Mouse (Mus musculus) retina, postnatal 7 days (tissue): ENCODE data around the gene Tmbim4.
A peak's percentile ranks its signal among the peaks of the same experiment; 100 is the strongest.

Experiments
- DNase-seq: peaks from one replicate; pipeline ENCODE4 v3.0.0-alpha.2; 2012; ENCODE audit warnings: low read depth, low spot score

The Tmbim4 gene

DNA sequence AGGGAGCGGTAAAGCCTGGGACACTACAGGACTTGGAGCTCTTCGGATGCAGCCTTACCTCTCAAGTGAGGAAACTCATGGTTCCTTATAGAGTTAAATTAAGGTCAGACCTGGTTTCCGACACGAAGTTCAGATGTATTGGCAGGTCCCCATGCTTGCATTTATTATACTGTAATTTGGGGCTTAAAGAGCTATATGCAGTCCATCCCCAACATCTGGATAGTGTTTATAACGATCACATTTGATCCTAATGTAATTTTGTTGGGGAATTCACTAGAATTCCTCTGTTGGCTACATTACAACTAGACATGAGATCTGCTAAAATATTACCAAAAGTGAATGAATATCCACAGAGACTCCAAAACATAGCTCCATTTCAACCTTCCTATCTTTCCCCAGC, 44.3 kb downstream of the Tmbim4 start:
- no peak for DNase-seq

DNA sequence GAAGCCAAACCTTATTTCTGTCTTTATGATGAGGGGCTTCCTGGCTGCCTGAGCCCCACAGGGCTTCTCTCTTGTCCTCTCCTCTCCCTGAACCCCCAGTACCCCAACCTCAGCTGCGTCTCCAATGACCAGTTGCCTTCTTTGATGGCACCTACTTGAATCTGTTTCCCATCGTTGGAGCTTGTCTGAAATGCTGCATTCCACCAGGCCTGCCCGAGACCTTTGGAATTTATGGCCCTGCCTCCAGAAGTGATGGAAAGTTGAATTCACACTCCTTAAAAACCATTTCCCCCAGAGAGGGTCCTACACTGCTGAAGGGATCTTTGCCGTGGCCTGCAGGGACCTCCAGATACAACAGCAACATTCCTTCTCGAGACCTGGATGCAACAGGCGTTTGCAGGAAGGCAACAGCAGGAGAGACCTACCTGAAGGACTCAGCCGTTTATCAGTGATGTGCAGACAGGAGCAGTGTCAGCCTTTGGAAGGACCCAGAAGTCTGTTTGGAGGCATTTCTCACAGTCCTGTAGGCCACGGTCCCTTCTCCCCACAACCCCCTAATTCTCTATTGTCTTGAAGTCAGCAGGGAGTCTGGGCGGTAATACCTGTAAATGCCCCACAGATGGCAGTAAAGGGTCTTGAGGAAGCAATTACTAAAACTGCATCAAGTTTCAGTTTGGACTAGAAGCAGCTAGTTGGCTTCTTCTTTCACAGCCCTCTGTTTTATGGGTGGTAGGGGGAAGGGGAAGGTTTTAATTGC, 45.8 kb downstream of the Tmbim4 start:
- DNase-seq = peak; percentile 58

DNA sequence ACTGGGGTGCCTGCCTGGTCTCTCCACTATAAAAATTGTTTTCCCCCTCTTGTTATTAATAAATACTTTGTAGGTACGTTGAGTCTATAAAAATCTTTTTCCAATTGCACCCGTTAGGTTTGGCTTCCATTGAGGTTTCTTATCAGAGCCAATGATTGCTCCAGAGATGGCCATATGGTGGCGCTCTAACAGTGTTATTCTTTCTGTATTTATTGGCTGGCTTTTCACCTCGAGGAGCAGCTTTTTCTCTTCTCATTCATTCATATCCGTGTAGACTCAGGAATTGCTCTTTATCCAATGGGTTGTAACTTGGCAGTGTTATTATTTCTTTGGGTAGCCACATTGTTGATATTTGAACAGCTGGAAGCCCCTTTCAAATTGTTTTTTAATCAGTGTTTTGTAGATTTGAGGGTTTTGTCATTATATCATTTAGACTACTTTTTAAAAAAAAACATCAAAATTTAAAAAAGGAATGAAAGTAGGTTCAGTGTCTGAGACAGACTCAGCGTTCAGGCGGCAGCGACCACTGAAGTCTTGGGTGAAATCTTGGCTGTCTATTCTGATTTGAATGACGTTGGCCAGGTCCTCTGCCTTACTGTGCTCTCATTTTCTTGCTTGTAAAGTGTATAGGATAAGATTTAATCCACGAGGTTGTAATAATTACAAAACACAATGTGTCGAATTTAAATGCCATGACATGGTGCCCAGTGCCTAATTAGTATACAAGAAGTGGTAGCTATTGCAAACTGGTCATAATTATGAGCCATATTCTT, 49.7 kb downstream of the Tmbim4 start:
- DNase-seq = no peak

DNA sequence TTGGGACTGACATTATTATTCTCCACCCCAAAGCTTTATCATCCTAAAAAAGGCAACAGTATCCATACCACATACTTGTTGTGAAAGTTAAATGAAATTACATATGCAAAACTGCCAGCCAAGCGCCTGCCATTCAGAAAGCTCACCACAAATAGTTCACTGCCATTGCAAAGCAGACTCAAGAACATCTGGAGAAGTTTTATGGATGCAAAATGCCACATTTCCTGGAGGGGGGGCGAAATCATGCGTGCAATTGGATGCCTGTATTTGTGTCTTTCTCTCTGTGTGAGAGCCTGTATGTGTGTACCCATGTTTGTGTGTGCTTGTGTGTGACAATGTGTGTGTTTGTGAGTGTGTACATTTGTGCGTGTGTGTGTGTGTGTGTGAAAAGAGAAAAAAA, 50.4 kb downstream of the Tmbim4 start:
- no peak for DNase-seq

DNA sequence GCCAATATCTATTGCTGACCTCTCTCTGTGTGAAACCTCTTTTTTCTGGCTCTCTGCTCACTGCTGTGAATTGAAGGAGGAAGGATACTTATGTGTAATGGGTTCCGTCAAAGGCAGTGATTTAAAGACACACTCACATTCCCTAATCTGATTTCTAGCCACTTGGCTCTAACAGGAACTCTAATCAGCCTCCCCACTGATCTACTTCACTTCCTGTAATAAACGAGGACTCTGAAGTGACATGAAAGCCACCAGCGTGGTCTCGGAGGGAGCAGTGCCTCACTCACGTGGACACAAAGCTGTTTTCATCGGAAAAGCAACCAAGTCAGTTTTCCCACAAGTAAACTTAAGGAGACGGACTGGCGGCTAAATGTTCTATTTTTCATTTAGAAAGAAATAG, 51.4 kb downstream of the Tmbim4 start:
- no peak for DNase-seq

DNA sequence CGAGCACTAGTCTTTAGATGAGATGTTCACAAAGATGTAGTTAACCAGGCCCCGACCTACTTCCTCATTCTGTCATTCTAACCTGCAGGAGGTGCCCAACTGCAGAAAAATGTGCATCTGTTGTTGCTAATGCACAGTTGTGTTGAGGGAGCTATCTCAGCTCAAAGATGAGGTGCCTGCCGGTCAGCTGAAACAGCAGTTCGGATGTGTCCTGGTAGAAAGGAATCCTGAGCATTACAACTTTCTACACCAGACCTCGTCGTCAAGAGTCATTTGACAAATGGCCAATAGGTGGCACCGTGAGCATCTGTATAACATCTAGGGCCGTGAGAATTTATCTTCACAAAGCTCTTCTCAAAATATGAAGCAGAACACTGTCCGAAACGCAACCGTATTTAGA, 55.8 kb downstream of the Tmbim4 start:
- peak; percentile 43 for DNase-seq

DNA sequence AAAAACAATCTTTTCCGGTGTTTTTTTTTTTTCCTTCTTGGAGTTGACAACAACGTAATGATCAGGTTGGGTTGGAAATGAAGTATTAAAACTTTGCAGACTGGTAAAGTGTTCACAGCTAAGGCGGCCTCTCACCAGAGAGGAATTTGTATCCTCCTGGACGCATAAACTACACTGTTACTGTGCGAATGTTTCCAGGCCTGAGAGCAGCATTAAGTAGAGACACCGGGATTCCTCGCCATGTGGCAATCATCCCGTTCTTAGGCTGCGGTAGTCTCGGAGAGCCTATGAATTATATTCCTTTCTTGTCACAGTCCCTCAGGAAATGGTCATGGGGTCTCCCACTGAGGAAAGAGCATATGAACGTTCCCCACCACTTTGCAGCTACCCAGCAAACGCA, 66.4 kb downstream of the Tmbim4 start:
- no peak for DNase-seq

DNA sequence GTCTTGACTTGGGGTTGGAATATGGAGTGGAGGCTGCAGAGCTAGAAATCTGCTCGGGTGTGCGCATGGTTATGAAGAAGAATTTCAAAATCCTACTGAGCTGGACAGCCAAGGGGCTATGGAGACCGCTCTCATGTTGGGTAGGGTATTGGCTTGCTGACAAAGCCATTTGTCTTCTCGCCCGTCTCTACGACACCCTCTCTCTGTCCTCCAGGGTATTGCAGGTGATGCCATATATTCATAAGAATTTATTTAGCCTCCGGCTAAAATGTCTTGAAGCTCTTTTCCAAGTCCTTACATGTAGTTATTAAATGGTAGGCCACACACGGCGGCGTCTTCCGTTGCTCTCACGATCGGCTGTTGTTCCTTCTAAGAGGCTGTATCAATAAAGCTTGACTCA, 68.6 kb downstream of the Tmbim4 start:
- no peak for DNase-seq

DNA sequence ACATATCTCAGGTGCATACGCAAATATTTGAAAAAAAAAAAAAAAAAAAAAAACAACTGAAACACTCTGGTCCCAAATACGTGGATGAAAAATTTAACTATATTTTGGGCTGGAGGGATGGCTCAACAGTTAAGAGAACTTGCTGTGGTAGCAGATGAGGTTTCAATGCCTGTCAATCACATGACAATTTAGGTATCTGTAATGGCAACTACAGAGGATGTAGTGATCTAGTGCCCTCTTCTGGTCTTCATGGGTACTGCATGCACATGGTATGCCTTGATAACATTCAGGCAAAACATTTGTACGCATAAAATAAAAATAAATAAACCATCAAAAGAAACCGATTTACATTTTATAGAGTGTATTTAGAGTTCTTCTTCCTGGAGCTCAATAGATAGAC, 69.4 kb downstream of the Tmbim4 start:
- DNase-seq = no peak

DNA sequence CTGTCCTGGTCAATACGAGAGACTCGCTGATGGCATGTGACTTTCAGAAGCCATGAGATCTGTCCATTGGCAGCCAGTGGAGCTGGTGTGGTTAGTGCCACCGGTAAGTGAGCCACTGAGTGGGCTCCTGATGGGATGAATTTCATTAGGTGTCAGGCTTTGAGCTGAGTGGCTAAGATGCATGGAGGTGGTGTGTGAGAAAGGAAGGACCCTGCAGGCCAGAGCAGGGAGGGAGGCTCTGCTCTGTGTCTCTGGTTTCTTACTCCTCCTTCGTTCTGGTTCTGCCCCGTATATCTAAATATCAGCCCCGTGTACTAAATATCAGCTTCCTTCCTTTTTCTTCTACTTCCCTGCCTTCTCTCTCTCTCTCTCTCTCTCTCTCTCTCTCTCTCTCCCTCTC, 69.9 kb downstream of the Tmbim4 start:
- DNase-seq = no peak

DNA sequence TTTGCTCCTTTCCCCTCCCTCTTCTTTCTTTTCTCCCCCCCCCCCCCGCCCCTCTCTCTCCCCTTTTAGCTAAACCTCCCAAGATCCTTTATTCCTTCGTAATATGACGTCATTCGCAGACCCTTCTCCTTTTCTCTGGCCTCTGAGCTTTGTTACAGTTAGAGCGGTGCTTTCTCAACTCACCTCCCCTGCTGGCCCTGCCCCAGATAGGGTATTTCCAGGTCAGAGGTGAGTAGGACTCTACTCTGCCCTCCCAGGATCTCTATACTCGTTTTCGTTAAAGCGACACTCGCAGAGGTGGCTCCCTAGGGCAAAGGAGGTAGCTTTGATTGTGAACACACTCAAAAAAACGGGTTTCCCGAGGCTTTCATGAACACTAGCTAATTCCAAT, 70.5 kb downstream of the Tmbim4 start:
- DNase-seq = no peak

DNA sequence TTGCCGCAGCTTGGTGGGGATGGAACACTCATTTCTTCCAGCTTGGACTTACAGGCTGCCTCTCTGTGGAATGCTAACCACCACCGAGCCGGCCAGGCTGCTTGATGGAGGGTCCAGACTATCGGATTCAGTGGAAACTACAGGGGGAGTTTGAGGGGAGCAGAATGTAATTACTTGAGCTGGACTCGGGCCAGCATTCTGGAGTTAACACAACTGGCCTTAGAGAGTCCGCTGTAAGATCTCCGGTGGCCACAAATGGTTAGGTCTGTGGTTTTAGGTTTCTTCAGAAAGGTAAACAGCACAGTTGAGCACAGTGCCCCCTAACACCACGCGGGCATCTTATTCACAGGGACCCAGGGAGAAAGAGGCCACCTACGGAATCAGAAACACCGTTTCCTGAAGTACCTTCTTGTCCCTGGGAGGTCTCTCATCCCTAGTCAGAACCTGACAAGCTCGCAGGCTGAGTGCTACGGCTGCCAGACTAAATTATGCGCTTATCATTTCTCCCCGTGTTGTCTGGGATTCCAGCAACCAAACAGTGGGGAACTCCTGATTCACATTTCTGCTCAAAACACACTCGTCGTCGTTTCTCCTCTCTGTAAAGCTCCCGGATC, 71.0 kb downstream of the Tmbim4 start:
- DNase-seq = no peak

DNA sequence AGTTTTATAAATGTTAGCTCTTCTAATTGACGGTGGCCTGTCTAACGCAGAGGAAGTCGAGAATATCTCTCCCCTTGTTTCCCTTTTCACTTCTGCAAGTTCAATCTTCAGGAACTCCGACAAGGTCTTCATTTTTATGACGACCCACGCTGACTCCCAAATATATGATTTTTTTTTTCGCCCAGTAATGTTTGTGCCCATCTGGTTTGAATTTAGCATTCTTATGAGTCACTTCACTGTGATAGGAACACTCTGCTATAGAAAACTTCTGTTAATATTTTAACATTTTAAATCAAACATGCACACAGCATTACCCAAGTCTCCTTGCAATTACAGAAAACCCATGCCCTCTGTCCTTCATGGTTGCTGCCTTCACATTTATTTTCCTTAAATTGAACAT, 71.9 kb downstream of the Tmbim4 start:
- DNase-seq = no peak
